Mouse (Mus musculus): ENCODE measurements around the gene Spred3.
"Not testable (repeated sequence)": the region's sequence is repeated elsewhere in the genome, so short reads cannot be mapped to it uniquely, and the experiment has no call there.

The Spred3 gene

DNA sequence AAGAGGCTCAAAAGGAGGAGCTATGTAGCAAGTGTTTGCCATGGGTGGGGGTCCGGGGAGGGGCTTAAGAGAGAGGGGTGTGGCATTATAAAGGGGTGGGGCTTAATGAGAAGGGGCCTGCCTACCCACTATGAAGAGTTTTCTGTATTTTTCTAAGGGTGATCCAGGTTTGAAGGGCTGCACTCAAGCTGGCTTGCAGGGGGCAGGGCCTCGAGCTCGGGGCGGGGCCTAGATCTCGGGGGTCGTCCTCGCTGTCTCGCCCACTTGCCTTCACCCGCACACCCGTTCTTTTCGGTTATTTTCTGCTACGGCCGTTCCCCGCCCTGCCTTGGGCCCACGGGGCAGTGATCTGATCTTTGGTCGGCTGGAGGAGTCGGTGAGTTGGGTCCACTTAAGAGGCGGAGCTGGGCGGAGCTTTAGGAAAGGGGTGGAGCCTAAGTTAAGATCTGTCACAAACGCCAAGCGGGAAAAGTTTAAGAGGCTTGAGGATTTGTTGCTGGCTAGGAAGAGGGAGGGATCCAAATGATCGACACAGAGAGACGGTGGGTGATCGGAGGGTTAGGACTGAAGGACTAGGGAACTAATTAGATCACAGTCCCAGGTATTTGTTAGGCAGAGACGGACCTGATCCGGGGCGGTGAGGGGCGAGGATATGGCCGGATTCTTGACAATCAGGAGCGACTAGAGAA, at the start of gene Spred3, which contains the start of gene Ggn:
Spred3 (minus strand) TSS at position 346 of the 689 bp plus-strand sequence.
Ggn (plus strand) TSS at position 145 of the 689 bp plus-strand sequence.
- peak in 1 of 2 experiments; percentile 47 for DNase-seq (ENCODE audit: low read depth in 1 of 2, low spot score in 2 of 2)

DNA sequence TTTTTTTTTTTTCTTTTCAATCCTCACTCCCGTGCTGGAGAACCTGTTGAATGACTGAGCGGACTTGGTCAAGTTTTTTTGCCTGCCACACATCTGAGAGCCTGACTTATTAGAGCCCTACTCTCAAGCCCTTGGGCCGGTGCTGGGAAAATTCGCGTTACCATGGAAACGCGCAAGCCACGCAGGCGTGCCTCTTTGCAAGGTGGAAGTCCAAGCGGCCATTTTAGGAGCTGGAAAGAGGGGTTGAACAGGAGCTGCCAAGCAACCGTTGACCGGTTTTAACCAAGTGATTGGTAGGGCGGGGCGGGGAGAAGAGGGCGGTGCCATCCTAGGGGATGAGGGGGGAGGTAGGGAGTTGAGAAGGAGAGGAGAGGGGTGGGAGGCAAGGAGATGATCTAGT, 44.6 kb upstream of the Spred3 start:
- DNase-seq (ENCODE audit: low read depth in 1 of 2, low spot score in 2 of 2), result no peak

DNA sequence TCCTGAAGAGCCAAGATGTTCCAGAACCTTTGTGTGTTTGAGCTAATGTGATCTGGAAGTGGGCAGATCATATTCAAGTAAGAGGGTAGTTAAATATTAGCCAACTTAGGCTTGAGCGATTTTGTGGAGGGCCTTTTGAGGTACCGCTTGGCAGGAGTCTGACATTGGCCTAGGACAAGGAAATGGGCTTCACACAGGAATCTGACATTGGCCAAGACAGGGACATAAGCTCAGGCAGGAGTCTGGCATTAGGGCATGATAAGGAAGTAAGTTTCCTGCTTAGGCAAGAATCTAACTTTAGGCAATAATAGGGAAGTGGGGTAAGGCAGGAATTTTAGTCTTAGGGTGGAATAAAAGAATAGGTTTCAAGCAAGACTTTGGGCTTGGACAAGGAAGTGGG, 44.0 kb upstream of the Spred3 start:
- no peak for DNase-seq (ENCODE audit: low read depth in 1 of 2, low spot score in 2 of 2)

DNA sequence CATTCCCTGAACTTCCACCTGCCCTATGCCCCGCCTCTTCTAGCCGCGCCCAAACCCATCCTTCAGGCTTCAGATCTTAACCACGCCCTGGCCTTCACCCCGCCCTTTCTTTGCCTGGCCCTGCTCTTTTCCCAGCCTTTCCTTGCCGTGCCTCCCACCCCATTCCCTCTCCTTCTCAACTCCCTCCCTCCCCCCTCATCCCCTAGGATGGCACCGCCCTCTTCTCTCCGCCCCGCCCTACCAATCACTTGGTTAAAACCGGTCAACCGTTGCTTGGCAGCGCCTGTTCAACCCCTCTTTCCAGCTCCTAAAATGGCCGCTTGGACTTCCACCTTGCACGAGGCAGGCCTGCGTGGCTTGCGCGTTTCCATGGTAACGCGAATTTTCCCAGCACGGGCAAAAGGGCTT, 43.5 kb upstream of the Spred3 start, which contains the start of gene Catsperg1:
Catsperg1 (minus strand) TSS at position 361 of the 408 bp plus-strand sequence.
- no peak for DNase-seq (ENCODE audit: low read depth in 1 of 2, low spot score in 2 of 2)

DNA sequence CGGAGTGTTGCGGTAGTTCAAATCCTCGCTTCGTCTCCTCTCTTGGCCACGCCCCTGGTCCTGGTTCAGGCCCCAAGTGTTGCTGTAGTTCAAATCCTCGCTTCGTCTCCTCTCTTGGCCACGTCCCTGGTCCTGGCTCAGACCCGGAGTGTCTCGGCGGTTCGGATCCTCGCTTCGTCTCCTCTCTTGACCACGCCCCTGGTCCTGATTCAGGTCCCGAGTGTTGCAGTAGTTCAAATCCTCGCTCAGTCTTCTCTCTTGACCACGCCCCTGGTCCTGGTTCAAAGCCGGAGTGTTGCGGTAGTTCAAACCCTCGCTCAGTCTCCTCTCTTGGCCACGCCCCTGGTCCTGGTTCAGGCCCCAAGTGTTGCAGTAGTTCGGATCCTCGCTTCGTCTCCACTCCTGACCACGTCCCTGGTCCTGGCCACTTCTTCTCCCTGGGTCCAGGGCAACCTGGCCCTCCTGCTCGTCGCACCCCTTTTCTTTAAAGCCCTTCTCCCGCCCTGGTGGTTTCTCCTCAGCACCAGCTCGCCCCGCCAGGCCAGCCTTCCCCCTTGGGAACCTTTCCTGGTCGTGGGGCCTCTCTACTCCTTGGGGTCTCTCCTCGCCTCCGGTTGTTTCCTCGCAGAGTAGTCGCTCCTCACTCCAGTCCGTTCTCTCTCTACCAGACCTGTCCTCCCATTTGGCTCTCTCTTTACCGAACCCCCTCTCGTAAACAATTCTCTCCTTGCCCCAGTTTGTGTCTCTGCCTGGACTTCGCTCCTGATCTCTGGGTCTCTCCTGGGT, 42.8 kb upstream of the Spred3 start:
- DNase-seq (ENCODE audit: low read depth in 1 of 2, low spot score in 2 of 2), result not testable (repeated sequence)

DNA sequence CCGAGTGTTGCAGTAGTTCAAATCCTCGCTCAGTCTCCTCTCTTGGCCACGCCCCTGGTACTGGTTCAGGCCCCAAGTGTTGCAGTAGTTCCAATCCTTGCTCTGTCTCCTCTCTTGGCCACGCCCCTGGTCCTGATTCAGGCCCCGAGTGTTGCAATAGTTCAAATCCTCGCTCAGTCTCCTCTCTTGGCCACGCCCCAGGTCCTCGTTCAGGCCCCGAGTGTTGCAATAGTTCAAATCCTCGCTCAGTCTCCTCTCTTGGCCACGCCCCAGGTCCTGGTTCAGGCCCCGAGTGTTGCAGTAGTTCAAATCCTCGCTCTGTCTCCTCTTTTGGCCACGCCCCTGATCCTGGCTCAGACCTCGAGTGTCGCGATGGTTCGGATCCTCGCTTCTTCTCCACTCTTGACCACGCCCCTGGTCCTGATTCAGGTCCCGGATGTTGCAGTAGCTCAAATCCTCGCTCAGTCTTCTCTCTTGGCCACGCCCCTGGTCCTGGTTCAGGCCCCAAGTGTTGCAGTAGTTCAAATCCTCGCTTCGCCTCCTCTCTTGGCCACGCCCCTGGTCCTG, 42.1 kb upstream of the Spred3 start:
- DNase-seq (ENCODE audit: low read depth in 1 of 2, low spot score in 2 of 2), result no peak

DNA sequence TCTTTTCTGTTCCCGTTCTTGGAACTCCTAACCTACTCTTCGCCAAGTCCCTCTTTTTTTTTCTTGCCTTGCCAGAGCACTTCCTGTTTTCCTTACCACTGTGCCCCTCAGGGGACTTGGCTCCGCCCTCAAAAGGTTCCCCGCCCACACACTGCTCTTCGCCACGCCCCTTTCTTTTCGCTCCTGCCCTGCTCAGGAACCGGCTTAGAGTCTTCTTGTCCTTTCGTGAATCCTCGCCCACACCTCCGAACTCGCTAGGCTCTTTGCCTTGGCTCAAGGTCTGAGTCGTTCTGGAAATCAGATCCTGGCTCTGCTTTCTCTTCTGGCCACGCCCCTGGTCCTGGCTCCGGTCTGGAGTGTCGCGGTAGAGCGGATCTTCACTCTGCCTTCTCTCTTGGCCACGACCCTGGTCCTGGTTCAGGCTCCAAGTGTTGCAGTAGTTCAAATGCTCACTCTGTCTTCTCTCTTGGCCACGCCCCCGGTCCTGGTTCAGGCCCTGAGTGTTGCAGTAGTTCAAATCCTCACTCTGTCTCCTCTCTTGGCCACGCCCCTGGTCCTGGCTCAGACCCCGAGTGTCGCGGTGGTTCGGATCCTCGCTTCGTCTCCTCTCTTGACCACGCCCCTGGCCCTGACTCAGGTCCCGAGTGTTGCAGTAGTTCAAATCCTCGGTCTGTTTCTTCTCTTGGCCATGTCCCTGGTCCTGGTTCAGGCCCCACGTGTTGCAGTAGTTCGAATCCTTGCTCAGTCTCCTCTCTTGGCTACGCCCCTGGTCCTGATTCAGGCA, 41.4 kb upstream of the Spred3 start:
- peak; percentile 80 to 92 for DNase-seq (ENCODE audit: low read depth in 1 of 2, low spot score in 2 of 2)

DNA sequence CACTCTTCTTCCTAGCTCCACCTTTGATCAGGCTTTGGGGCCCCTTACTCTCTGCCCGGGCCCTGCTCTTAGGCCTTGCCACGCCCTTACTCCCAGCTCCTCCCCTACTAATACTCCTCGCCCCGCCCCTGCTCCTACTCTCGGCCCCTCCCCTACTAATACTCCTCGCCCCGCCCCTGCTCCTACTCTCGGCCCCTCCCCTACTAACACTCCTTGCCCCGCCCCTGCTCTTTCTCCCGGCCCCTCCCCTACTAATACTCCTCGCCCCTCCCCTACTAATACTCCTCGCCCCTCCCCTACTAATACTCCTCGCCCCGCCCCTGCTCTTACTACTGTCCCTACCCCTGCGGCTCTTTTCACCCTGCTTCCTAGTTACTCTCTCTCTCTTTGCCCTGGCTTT, 40.8 kb upstream of the Spred3 start:
- peak in 1 of 2 experiments; percentile 15 for DNase-seq (ENCODE audit: low read depth in 1 of 2, low spot score in 2 of 2)

DNA sequence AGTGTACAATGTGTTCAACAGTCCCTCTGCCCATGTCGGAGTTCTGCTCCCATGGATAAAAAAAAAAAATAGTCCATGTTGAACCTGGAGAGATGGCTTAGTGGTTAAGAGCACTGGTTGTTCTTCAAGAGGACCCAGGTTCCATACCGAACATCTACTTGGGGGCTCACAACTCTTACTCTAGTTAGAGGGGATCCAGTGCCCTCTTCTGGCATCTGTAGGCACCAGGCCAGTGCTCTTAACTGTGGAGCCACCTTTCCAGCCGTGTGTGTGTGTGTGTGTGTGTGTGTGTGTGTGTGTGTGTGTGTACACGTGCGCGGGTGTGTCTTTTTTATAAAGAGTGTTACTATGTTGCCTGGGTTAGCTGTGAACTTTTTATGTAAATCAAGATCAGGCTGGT, 32.4 kb upstream of the Spred3 start:
- no peak for DNase-seq (ENCODE audit: low read depth in 1 of 2, low spot score in 2 of 2)

DNA sequence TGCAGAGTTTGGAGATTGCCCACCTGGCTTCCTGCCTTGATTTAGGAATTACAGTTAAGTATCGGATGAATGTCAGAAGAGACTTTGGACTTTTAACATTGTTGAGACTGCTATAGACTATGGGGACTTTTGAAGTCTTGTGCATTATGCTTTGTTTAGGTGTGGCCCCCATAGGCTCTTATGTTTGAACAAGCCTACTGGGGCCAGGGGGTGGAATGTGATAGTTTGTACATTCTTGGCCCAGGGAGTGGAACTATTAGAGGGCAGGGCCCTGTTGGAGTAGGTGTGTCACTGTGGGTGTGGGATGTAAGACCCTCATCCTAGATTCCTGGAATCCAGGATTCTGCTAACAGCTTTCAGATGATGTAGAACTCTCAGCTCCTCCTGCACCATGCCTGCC, 24.0 kb upstream of the Spred3 start:
- not testable (repeated sequence) for DNase-seq (ENCODE audit: low read depth in 1 of 2, low spot score in 2 of 2)

DNA sequence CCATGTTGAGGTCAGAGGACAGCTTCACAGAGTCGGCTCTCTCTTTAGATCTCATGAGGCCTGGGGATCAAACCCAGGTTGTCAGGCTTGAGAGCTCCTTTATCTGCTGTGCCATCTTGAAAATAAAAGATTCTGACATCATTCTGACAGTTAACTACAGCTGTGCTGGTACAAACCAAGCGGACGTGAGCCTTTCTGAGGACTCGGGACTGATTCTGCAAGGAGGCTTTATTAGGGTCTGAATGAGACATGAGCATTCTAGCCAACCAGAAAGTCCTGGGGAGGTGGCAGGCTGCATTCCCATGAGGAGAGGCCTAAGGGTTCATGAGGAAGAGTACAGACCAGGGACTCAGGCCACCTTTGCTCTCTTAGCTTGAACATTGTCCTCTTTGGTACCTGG, 11.1 kb upstream of the Spred3 start:
- DNase-seq (ENCODE audit: low read depth in 1 of 2, low spot score in 2 of 2), result not testable (repeated sequence)

DNA sequence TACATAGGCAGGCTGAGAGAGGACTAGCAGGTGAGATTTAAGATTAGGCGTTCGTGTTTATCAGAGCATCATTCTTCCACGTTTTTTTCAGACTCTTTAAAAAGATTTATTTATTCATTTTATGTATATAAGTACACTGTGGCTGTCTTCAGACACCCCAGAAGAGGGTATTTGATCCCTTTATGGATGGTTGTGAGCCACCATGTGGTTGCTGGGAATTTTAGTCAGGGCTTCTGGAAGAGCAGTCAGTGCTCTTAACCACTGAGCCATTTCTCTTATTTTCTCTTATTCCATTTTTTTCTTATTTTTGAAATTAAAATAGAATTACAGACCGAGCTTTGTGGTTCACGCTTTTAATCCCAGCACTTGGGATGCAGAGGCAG, 10.6 kb upstream of the Spred3 start:
- no peak for DNase-seq (ENCODE audit: low read depth in 1 of 2, low spot score in 2 of 2)

DNA sequence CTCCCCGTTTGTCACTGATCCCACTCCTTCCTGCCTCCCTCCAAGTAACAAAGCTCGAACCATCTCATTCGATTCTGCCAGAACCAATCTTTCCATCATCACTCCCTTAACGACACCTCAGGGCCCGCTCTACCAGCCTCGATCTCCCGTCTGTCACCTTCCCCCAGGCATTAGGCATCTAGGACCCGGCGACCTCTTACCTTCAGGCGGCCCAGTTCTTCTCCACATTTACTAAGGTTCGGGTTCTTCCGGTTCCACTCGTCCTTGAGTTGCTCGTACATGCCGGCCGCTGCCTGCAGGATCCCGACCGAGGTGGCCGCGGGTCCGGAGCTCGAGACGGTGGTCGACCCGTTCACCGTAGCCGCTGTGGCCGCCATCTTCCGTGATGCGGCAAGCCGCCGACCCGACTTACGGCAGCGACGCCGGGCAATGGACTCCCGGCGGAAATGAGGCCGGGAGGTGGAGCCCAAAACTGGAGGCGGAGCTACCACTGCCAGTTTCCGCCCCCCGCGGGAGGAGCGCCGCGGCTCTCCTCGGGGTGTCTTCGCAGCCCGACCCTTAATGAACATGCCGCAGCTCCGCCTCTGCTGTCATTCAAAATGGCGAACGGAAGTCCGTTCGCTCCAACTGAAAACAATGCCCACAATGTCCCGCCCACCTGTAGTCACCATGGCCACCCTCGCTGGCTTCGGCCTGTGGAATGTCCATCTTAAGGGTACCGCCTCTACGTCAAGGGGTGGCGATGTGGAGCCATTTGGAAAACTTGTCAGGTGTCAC, 10.1 kb upstream of the Spred3 start, which contains the start of gene Psmd8:
Psmd8 (minus strand) TSS at position 625 of the 777 bp plus-strand sequence.
- DNase-seq (ENCODE audit: low read depth in 1 of 2, low spot score in 2 of 2), result peak; percentile 93 to 96

DNA sequence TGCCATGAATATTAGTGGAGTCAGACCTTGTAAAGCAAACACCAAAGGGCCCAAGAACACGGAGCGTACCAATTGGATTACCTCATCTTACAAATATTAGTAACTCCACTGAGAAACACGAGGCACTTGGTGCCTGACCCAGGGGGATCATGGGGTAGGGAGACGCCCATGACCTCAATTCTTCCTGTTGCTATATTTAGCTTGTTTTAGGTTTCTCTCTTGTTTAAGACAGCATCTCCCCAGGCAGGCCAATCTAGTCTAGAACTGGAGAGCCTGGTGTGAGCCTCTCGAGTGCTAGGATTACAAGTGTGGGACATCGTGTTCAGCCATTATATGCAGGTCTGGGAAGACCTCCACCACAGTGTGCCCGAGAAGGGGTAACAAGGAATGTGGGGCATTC, 9.1 kb upstream of the Spred3 start:
- peak; percentile 40 to 54 for DNase-seq (ENCODE audit: low read depth in 1 of 2, low spot score in 2 of 2)

DNA sequence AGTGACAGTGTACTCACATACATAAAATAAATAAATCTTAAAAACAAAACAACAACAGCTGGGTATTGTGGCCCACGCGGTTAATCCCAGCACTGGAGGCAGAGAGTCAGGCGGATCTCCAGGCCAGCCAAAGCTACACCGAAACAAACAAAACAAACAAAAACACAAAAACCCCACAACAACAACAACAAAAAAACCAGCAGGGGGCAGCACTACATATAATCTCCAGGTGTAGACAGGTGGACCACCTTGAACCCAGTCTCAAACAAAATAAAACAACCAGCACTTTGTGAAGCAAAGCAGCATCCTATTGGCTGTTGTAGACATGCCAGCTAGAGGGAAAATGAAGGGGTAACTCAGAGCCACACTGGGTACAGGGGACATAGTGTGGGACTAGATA, 7.9 kb upstream of the Spred3 start:
- no peak for DNase-seq (ENCODE audit: low read depth in 1 of 2, low spot score in 2 of 2)

DNA sequence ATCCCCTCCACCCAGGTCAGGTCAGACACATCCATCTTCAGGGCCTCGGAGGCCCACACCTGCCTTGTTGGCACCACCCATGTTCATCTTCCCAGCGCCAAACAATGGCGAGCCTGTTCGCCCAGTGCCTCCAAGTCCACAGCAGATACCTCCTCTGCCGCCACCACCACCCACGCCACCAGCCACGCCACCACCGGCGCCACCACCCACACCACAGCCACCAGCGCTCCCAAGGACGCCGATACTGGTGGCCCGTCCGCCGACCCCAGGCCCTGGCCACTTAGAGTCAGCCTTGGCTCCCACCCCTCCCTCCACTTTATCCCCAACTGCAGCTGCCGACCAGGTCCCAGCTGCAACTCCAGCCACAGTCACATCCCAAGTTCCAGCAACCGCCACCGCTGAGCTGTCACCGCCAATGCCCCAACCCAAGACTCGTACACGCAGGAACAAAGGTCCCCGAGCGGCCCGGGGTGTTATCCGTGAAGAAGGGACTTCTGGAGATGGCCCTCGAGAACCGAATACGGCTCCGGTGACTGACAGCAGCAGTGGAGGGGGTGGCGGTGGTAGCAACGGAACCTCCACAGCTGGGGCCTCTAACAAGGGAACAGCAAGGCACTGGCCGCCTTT, 2.3 kb upstream of the Spred3 start:
- no peak for DNase-seq (ENCODE audit: low read depth in 1 of 2, low spot score in 2 of 2)

DNA sequence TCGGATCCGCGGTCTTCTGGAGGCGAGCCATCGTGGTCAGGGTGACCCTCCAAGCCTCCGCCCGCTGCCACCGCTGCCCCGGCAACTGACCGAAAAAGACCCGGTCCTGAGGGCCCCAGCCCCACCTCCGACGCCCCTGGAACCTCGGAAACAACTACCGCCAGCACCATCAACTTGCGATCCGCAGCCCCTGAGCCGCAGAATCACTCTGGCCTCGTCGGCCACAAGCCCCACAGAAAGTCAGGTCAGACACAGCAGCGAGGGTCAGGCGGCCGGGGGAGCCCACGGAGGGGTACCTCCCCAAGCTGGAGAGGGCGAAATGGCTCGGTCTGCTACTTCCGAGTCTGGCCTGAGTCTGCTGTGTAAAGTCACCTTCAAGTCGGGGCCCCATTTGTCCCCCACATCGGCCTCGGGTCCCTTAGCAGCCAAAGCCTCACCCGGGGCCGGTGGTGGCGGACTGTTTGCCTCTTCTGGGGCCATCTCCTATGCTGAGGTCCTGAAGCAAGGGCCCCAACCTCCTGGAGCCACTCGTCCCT, 1.4 kb upstream of the Spred3 start:
- no peak for DNase-seq (ENCODE audit: low read depth in 1 of 2, low spot score in 2 of 2)

DNA sequence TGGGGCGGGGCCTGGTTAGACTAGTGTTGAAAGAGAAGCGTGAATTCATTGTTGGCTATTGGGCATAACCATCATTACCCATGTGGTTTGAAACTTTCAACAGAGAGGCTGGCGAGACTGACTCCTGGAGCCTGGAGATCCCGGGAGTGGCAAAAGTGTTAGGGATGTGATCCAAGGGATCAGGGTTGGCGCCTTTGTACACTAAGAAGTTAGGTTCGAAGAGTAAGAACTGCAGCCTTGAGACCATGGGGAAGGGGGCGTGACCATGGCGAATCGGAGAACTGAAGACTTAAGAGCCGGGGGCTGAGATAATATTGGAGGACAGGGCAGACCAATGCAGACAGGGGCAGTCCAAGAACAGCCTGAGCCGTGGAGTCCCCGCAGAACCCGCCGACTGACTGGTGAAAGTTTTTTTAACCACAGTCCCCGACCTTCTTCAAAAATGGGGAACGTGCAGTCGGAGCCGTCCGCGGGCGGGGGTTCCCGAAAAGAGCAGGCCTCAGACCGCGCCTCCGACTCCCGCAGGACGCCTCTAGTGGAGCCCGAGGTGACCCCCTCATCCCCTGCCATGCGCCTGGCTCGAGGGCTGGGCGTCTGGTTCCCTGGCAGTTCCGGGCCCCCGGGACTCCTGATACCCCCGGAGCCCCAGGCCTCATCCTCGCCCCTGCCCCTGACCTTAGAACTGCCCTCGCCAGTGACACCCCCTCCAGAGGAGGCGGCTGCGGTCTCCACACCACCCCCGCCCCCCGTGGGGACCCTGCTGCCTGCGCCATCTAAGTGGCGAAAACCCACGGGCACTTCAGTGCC, 747 bp upstream of the Spred3 start:
- peak in 1 of 2 experiments; percentile 69 for DNase-seq (ENCODE audit: low read depth in 1 of 2, low spot score in 2 of 2)
